Mouse (Mus musculus) cerebellum, postnatal 25 days (tissue): ENCODE measurements at regions not wholly inside any gene's neighbourhood (a gene's known extent, or its start where the extent isn't known, plus 50 kb on each side); places are given as distances from the start of the nearest gene placed in this dataset.
A peak's percentile ranks its signal among the peaks of the same experiment; 100 is the strongest.
"Not testable (repeated sequence)": the region's sequence is repeated elsewhere in the genome, so short reads cannot be mapped to it uniquely, and the experiment has no call there.

Experiments
- DNase-seq, 2 experiments: peaks; one replicate each; pipeline ENCODE4 v3.0.0; 2021; ENCODE audit warnings: mixed read lengths in 2 of 2

DNA sequence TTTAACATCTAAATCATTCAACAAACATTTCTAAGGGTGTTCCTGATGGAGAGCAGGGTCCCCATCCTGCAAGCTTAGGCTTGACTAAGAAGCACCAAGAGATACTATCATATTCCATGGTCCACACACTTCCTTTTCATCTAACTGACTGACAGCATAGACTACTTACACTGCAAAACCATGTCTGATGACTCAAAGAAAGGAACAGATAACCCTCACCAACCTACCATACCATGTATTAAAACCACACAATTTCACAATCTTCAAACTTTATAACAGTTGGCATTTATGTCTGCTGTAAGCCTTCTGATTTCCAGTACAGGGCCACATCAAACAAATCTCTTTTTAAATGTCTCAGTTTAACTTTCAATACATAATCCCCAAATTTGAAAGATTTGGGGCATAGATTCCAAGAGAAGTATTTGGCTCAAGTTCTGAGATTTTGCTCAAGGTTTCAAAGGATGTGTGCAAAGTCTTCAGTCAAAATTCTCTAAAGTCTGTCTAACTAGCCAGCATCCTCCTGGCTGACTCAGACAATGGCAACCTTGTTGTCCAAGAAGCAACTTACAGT lies 962.0 kb downstream of the Ttll7 start:
- no peak for DNase-seq

DNA sequence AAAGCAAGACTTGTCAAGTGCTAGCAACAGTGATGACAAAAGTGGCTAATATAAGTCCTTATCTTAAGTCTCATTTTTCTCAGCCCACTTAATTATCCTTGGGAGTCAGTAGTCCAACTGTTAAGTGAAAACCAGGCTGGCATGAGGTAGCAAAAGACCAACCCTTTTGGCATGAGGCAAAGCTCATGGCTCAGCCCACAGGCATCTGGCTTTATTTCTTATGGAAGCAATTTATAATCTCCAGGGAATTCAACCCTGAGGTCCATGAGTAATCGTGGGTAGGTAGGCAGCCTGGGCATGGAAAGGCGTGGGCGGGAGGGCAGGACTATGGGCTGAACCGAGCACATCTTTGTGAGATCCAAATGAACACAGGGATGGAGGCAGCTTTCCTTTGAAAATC lies 950.4 kb downstream of the Ttll7 start:
- DNase-seq, result no peak

- peak in 1 of 2 experiments; percentile 3 for DNase-seq
Observed at GRCm38 (mm10) chr3:147796524-147796923, 944.4 kb downstream of the Ttll7 start.

DNA sequence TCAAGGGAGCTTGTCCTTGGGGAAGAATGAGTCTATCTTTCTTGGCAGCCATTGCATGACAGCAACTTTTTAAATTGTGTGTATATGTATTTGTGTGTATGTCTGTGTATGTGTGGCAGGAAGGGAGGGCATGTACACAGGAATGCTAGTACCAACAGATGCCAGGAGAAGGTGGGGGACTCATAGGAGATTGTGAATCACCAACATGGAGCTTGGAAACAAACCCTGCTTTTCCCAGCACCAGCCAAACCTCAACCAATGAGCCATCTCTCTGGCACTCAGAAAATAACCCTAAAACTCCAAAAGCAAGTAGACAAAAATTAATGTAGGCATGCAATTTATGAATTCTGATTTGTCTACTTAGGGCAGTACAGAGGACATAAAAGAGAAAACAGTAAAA lies 942.9 kb downstream of the Ttll7 start:
- DNase-seq, result no peak

- no peak for DNase-seq
Observed at GRCm38 (mm10) chr3:147786555-147786954, 934.4 kb downstream of the Ttll7 start.

- DNase-seq, result peak in 1 of 2 experiments; percentile 2
Observed at GRCm38 (mm10) chr3:147750842-147751191, 898.6 kb downstream of the Ttll7 start.

DNA sequence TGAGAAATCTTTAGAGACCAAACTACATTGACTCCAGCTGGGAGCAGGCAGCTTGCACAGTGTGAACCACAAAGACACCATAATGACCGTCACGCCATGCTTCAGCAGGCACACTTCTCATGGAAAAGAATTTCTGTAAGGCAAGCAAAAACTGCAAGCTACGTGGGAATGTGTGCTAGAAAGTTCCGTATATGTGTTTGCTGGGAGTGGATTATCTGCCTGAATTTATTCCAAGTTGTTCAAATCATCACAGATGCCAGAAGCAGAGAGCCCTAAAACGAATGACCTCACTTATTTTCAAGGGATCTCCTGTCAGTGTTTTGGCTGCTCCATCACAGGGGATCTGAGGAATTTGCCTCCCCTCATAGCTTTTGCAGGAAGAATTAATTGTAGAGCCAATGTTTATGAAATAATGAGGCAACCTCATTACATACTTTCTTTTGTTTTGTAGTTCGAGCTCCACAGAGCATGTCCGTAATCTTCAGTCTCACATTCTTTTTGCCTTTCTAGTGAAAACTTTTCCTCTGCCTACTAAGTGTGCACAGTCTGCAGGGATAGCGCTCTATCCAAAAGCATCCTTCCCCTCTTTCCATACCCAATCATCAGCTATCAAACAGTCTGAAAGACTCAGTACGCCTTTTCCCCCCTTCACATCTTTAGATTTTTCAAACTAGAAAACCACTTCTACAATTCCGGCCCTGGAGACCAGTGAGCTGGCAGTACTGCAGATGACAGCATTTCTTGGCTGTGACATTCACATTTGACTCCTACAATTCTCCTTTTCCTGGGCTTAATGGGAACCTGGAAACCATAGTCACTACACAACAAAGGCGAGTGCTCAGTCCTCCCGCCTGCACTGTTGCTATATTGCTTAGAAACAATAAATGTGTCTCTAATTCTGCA lies 898.0 kb downstream of the Ttll7 start:
- peak in 1 of 2 experiments; percentile 3 for DNase-seq

DNA sequence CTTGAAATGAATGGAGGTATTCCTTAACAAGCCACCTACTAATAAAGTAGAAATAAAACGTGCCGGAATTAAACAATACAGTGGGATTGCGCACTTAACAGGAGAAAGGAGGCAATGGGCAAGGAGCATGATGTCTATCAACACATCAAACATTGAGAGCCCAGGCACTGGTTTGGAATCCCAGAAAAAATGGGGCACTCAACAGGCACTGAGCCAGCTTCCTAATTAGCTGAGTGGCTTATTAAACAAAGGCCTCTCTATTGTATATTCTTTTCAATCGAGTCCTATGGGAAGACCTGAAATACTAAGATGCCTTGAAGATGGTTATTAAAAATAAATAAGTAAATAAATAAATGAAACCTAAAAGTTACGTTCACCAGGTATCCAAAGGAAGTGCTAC lies 897.3 kb downstream of the Ttll7 start:
- DNase-seq, result peak in 1 of 2 experiments; percentile 17

GRCm38 (mm10) chr3:147736673-147737439 lies 884.7 kb downstream of the Ttll7 start:
- no peak for DNase-seq

GRCm38 (mm10) chr3:147716391-147716790 lies 864.2 kb downstream of the Ttll7 start:
- DNase-seq, result no peak

DNA sequence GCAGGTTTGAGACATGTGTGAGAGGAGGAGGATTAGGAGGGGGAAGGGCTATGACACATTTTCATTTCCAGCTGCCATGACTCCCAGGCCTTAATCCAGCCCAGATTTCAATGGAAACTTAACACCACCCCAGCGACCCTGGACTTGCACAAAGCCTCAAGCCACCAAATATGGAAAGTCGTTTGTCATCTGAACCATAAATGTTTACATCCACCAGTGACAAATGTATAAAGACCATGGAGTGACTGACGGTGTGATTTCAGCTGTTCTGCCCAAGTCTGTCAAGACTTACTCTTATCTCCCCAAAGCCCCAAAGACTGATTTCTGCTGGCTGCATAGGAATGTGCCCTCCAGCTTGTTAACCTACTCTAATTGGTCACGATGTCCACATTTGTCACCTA lies 855.2 kb downstream of the Ttll7 start:
- DNase-seq, result no peak

- DNase-seq, result no peak
Observed at GRCm38 (mm10) chr3:147683730-147684129, 831.6 kb downstream of the Ttll7 start.

DNA sequence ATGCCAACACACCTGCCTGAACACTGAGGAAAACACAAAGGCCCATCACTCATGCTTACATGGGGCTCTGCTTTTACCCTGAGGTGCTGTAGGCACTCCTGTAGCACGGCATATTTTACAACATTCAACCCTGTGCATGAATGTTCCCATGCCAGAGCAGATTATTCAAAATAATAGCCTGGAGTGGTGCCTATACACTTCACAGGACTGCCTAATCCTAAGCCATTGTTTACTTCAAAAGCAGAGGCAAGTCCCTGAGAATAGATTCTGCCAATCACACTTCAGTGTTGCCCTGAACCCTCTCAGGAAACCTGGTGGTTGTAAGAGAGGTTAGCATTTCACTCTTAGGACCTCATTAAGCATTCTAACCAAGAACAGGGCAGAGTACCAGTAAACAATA lies 828.1 kb downstream of the Ttll7 start:
- no peak for DNase-seq

DNA sequence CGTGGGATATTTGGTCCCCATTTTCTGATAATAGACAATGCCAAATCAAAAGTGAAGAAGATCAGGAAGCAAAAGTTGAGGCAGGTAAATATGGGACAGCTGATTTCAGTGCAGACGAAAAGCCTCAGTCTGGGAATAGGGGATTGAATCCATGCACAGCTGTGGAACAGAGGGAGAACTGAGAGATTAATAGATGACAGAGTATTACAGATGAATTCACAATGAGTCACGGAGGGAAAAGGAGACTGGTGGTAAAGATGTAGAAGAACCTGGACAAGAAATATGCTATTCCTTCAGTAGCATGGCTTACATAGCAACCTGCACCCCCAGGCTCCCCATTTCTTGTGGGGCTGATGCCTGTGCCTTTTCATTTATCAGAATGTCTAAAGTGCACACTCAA lies 810.4 kb downstream of the Ttll7 start:
- no peak for DNase-seq

DNA sequence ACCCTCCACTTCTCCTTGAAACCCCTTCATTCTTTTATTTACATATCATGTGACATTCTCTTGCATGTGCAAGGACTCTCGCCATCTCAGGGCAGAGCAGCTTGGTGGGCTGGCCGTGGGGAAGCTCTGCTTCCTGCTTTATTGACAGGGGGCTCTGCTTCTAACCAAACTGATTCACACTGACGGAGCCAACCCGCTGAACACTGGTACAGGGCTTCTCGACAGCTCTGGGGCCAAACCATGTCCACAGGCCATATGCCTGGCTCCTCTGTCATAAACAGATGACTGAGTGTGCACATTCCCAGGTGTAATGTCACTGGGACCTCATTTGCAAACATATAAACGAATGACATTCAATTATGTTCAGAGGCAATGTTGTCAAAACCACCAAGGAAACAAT lies 800.7 kb downstream of the Ttll7 start:
- DNase-seq, result no peak

- not testable (repeated sequence) for DNase-seq
Observed at GRCm38 (mm10) chr3:147635486-147635885, 783.3 kb downstream of the Ttll7 start.

DNA sequence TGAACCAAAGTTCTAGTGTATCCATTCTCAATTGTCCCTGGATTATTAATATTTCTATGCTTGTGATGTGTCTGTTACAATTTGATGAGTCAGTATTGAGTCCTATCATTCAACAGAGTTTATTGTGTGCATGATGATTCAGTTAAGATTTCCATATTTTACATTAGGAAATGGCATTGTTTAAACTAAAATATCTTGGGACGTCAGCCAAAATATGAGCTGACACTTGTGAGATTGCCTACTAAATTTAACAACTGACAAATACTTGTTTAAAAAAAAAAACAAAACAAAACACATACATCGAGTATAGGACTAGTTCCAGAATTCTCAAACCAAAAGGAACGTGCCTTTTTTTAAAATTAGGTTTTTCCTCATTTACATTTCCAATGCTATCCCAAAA lies 779.0 kb downstream of the Ttll7 start:
- DNase-seq, result no peak

DNA sequence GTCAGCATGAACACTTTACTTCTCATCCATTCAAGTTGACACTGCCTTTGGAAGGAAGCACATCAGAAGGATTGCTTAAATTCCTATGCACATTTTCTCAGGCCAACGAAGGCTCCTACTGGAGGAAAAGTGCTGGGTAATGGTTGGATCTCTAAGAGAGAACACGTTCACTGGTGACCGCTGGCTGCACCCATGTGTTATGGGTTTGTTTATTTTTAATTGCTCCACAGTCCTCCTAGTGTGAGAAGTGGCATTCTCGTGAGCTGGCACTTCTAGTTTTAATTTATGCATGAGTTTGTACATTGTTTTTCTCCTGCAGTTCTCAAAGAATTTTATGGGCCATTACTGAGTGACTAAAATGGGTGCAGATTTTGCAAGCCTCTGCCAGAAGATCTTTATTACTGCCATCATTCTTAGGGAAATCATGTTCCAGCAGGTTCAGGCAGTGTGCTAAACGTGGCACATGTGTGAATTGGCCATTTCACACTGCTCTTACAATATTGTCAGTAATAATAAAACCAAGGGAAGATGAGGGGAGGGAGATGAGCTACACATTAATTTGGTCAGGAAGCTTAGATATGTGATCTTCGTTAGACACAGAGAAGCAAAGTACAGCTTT lies 731.6 kb downstream of the Ttll7 start:
- DNase-seq, result no peak

DNA sequence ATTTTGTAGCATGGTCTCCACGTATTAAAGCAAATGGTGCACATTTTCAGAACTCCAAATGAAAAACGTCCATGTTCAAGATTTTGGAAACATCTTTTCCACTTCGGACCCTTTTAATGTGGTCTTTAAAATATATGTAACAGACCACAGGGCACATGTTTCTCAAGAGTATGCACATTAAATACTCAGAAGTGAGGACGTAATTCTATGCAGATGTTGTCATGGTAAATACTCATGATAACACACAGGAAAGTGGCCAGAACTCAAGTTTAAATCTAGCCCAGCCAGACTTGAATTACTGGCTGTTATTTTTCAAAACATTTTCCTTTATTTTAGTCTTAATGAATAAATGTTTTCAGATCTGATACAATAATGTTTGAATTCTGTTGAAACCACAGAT lies 719.7 kb downstream of the Ttll7 start:
- no peak for DNase-seq

- no peak for DNase-seq
Observed at GRCm38 (mm10) chr3:147545329-147546006, 693.3 kb downstream of the Ttll7 start.

- no peak for DNase-seq
Observed at GRCm38 (mm10) chr3:147542285-147542684, 690.1 kb downstream of the Ttll7 start.

GRCm38 (mm10) chr3:147537584-147537983 lies 685.4 kb downstream of the Ttll7 start:
- DNase-seq, result no peak

- DNase-seq, result no peak
Observed at GRCm38 (mm10) chr3:147532196-147532595, 680.0 kb downstream of the Ttll7 start.
